Mouse (Mus musculus) forebrain, embryonic 14.5 days (tissue): Measurements from ENCODE around the gene Myo6. TPM values are rescaled to one million over a fixed set of nuclear protein-coding genes. Genes with fewer than 3 reads are reported as not detected.

Experiments used
- ATAC-seq: fragments of 200-750 bp; cut with Nextera tagmentation; 2 replicates; pipeline ENCODE4 v1.8.0; 2017; ENCODE audit warnings: mild to moderate bottlenecking, moderate library complexity
- DNase-seq: peaks from one replicate; pipeline ENCODE4 v3.0.0-alpha.2; 2015; ENCODE audit warnings: low spot score
- H3K27ac ChIP-seq: fragments of 300-500 bp; sonication (generic); 2 replicates; pipeline ENCODE4 v1.5.1; 2014; ENCODE audit warnings: low read depth, mild to moderate bottlenecking, control low read depth, low read length, moderate library complexity
- H3K27me3 ChIP-seq: fragments of 300-500 bp; sonication (generic); replicated peaks from 2 replicates; pipeline ENCODE4 v1.6.1; 2014; ENCODE audit warnings: low read length, control low read depth, mixed read lengths; ENCODE audit not compliant: control insufficient read depth, insufficient read depth
- H3K36me3 ChIP-seq: fragments of 300-500 bp; sonication (generic); 2 replicates; pipeline ENCODE4 v1.6.1; 2014; ENCODE audit warnings: low read length, control low read depth; ENCODE audit not compliant: control insufficient read depth, insufficient read depth
- H3K4me1 ChIP-seq: fragments of 300-500 bp; sonication (generic); 2 replicates; pipeline ENCODE4 v1.6.1; 2014; ENCODE audit warnings: antibody characterized with exemption, low read length, control low read depth; ENCODE audit not compliant: control insufficient read depth, insufficient read depth
- H3K4me2 ChIP-seq: fragments of 300-500 bp; sonication (generic); 2 replicates; pipeline ENCODE4 v1.6.1; 2014; ENCODE audit warnings: mild to moderate bottlenecking, control low read depth, low read length
- H3K4me3 ChIP-seq: fragments of 300-500 bp; sonication (generic); 2 replicates; pipeline ENCODE4 v1.5.1; 2014; ENCODE audit warnings: low read depth, low read length, control low read depth
- H3K9ac ChIP-seq: fragments of 300-500 bp; sonication (generic); 2 replicates; pipeline ENCODE4 v1.6.1; 2014; ENCODE audit warnings: mild to moderate bottlenecking, low read length, control low read depth, moderate library complexity
- H3K9me3 ChIP-seq: fragments of 300-500 bp; sonication (generic); replicated peaks from 2 replicates; pipeline ENCODE4 v1.6.1; 2016; ENCODE audit warnings: low read length, control low read depth, mixed read lengths; ENCODE audit not compliant: control insufficient read depth
- WGBS: fragments of 180-500 bp; shearing (Covaris S2); extraction: QIAGEN DNeasy Blood & Tissue Kit; methylation state at CpG from one replicate; pipeline ENCODE4 v1.1.7; 2014; 5-methylcytosine and 5-hydroxymethylcytosine counted together
- polyA plus RNA-seq: library from polyadenylated mRNA; unstranded; fragments of >200 nt; fragmentation: Nextera tagmentation; extraction: Ambion mirVana; gene quantifications from 2 replicates; pipeline ENCODE4 v1.2.1, GENCODE M21; 2014

Gene Myo6
- polyA plus RNA-seq, 1 experiment from 2014 or later: 10.2 TPM

- 83% methylated on average over 1 of the region's 1 CpGs for WGBS
- Histone ChIP-seq H3K27me3 (no peaks in the 10 kb centered on the region), H3K4me3 (no peak overlapping the region), H3K4me2 (no peak overlapping the region), H3K9ac (no peak overlapping the region), H3K27ac (no peak overlapping the region), H3K36me3 (no peaks in the 10 kb centered on the region), H3K9me3 (0 out of 2 replicates have a peak, but pooled peaks cover 5% of the 10 kb centered on the region), H3K4me1 (no peaks in the 10 kb centered on the region)
- ATAC-seq: no peak
- no peak for DNase-seq
Measured at GRCm38 (mm10) chr9:80237184-80237799, 72.5 kb downstream of the Myo6 start.

DNA sequence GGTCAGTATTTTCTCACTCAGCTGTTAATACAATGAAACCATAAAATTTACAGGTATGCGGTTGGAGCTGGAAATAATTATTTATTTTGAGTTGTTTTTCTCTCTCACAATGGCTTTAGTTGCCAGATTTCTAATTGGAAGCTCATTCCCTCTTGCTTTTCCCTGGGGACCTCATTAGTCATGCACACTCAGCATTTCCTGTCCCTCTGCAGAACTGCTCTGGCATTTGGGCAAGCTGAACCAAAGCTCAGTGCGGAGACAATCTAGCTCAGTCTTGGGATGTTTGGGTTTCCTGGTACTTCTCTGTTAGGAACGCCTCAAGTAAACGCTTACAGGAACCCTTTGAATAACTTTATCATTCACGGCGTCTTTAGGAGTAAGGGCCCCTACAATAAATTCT, 76.9 kb downstream of the Myo6 start:
- 0 out of 2 replicates have a peak, but pooled peaks cover 5% of the 10 kb centered on the region for H3K9me3 ChIP-seq

GRCm38 (mm10) chr9:80252146-80252545, 87.3 kb downstream of the Myo6 start:
- WGBS: 94% methylated on average over 10 of the region's 10 CpGs

More for the DNA sequence above, 76.9 kb downstream of the Myo6 start:
- peak; percentile 8 for DNase-seq
- Histone ChIP-seq H3K4me1 (no peaks in the 10 kb centered on the region), H3K4me3 (no peak overlapping the region), H3K27me3 (no peaks in the 10 kb centered on the region), H3K27ac (no peak overlapping the region), H3K4me2 (no peak overlapping the region), H3K9ac (no peak overlapping the region), H3K36me3 (no peaks in the 10 kb centered on the region)
- WGBS: 87% methylated on average over 6 of the region's 6 CpGs
- no peak for ATAC-seq

GRCm38 (mm10) chr9:80253241-80253640, 88.4 kb downstream of the Myo6 start:
- ATAC-seq (no peak), DNase-seq (no peak)
- WGBS: 89% methylated on average over 9 of the region's 9 CpGs
- no peak overlapping the region for H3K4me2 ChIP-seq
- H3K4me1 ChIP-seq: no peaks in the 10 kb centered on the region
- H3K4me3 ChIP-seq: no peak overlapping the region
- no peak overlapping the region for H3K9ac ChIP-seq
- no peaks in the 10 kb centered on the region for H3K36me3 ChIP-seq
- no peak overlapping the region for H3K27ac ChIP-seq
- H3K27me3 ChIP-seq: no peaks in the 10 kb centered on the region
- H3K9me3 ChIP-seq: no peaks in the 10 kb centered on the region

More at GRCm38 (mm10) chr9:80252146-80252545, 87.3 kb downstream of the Myo6 start:
- DNase-seq: no peak
- Histone ChIP-seq H3K27ac (no peak overlapping the region), H3K9me3 (no peaks in the 10 kb centered on the region), H3K9ac (no peak overlapping the region), H3K4me2 (no peak overlapping the region), H3K4me3 (no peak overlapping the region), H3K4me1 (no peaks in the 10 kb centered on the region), H3K27me3 (no peaks in the 10 kb centered on the region), H3K36me3 (no peaks in the 10 kb centered on the region)
- ATAC-seq: no peak

DNA sequence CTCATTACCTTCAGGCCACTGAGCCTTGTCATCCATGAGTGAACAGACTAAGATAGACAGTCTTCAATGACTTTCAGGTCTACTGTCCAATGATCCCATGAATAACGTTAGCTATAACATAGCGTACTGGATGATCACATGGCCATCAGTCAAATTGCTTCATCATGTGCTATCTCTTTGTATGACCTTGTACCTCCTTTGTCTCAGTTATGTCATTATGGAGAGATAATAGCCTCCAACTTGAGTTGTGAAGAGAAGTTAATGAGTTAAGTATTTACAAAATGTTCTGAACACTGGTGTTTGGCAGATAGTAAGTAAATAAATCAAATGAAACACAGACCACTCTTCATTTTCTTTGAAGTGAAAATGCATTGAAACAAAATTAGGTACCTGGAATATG, 91.7 kb downstream of the Myo6 start:
- no peak for DNase-seq
- no peak overlapping the region for H3K27ac ChIP-seq
- H3K27me3 ChIP-seq: no peaks in the 10 kb centered on the region
- ATAC-seq: no peak
- H3K9me3 ChIP-seq: no peaks in the 10 kb centered on the region
- H3K4me3 ChIP-seq: no peak overlapping the region
- no peaks in the 10 kb centered on the region for H3K4me1 ChIP-seq
- no peak overlapping the region for H3K9ac ChIP-seq
- no peaks in the 10 kb centered on the region for H3K36me3 ChIP-seq
- no peak overlapping the region for H3K4me2 ChIP-seq
- 93% methylated on average over 2 of the region's 2 CpGs for WGBS

GRCm38 (mm10) chr9:80258396-80258795, 93.6 kb downstream of the Myo6 start:
- WGBS: 63% methylated on average over 6 of the region's 6 CpGs
- H3K4me1 ChIP-seq: no peaks in the 10 kb centered on the region
- H3K9ac ChIP-seq: no peak overlapping the region
- DNase-seq (no peak), ATAC-seq (no peak)
- no peaks in the 10 kb centered on the region for H3K36me3 ChIP-seq
- H3K27ac ChIP-seq: no peak overlapping the region
- no peaks in the 10 kb centered on the region for H3K9me3 ChIP-seq
- no peak overlapping the region for H3K4me3 ChIP-seq
- no peaks in the 10 kb centered on the region for H3K27me3 ChIP-seq
- H3K4me2 ChIP-seq: no peak overlapping the region

- DNase-seq (no peak), ATAC-seq (no peak)
- no peaks in the 10 kb centered on the region for H3K4me1 ChIP-seq
- H3K9me3 ChIP-seq: no peaks in the 10 kb centered on the region
- H3K36me3 ChIP-seq: no peaks in the 10 kb centered on the region
- no peak overlapping the region for H3K4me3 ChIP-seq
- no peak overlapping the region for H3K27ac ChIP-seq
- H3K9ac ChIP-seq: no peak overlapping the region
- H3K4me2 ChIP-seq: no peak overlapping the region
- H3K27me3 ChIP-seq: no peaks in the 10 kb centered on the region
- WGBS: 89% methylated on average over 3 of the region's 3 CpGs
Measured at GRCm38 (mm10) chr9:80260905-80261304, 96.1 kb downstream of the Myo6 start.

- ATAC-seq: no peak
- WGBS: 52% methylated on average over 8 of the region's 8 CpGs
- DNase-seq: no peak
- H3K4me3 ChIP-seq: no peak overlapping the region
- H3K36me3 ChIP-seq: no peaks in the 10 kb centered on the region
- no peak overlapping the region for H3K27ac ChIP-seq
- no peaks in the 10 kb centered on the region for H3K27me3 ChIP-seq
- no peaks in the 10 kb centered on the region for H3K9me3 ChIP-seq
- no peak overlapping the region for H3K9ac ChIP-seq
- no peak overlapping the region for H3K4me2 ChIP-seq
- H3K4me1 ChIP-seq: no peaks in the 10 kb centered on the region
Measured at GRCm38 (mm10) chr9:80262367-80263026, 97.7 kb downstream of the Myo6 start.

DNA sequence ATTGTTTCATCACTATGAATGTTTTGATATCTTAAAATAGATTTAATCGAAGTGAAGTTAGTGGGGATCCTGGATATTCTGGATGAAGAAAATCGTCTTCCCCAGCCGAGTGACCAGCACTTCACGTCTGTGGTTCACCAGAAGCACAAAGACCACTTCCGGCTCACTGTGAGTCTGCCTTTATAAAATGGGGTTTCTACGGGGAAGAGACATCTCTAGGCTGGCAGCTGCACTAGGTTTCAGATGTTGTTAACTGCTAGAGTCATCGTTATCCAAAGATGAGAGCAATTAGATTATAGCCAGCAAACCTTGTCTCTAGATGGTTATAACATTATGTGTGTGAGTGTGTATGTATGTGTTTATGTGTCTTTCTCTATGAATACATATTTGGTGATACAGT, 101.3 kb downstream of the Myo6 start:
- no peaks in the 10 kb centered on the region for H3K4me1 ChIP-seq
- DNase-seq (no peak), ATAC-seq (no peak)
- no peaks in the 10 kb centered on the region for H3K9me3 ChIP-seq
- no peak overlapping the region for H3K27ac ChIP-seq
- H3K36me3 ChIP-seq: no peaks in the 10 kb centered on the region
- no peak overlapping the region for H3K4me3 ChIP-seq
- H3K9ac ChIP-seq: no peak overlapping the region
- H3K4me2 ChIP-seq: no peak overlapping the region
- 86% methylated on average over 7 of the region's 7 CpGs for WGBS
- no peaks in the 10 kb centered on the region for H3K27me3 ChIP-seq
